Comparison of ENCODE assay signal across 9 mouse cellular contexts in the genomic region with DNA sequence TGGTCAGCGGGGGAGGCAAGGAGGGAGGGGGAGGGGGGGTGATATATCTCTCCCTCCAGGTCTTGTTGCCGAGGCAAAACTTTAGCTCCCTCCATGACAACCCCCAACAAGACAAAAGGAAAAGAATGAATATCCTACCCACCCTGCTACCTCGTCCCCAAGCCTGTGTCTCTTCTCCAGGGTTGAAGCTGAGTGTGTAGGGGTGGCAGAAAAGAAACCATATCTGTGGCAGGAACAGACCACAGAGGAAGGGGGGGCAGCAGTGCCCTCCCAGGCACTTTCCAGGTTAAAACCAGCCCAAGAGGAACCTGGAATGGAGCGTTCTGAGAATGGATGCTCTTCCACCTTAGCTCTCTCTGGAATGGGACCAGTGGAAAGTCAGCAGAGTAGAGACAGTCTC. TPM values are rescaled to one million over a fixed set of nuclear protein-coding genes. Genes with fewer than 3 reads are reported as not detected.
DNase-seq lines count a peak whose midpoint lies in the region; ATAC-seq and TF ChIP-seq lines count a peak whose summit lies in the region.
"Had no signal": no experiment of that assay in that cellular context is flagged by ENCODE, and none has a peak within 500 bp of the region (broad histone marks: within the 10 kb centered on the region; RNA-seq: fewer than 3 reads in every experiment).

A gene (plus strand): TSS at position 301 of the 400 bp plus-strand sequence.

- H3K27ac ChIP-seq in heart, embryonic 15.5 days, result 0 out of 2 replicates have a peak within 1 kb of the TSS, but pooled peaks have one; percentile 20
- no peak within 1 kb of the TSS for H3K27ac ChIP-seq in forebrain, embryonic 16.5 days (ENCODE audit: low read length)
- peak within 1 kb of the TSS; percentile 61; the same call in 1 of the 2 replicates for H3K27ac ChIP-seq in stomach, postnatal 0 days (replicated peaks)
- H3K27ac ChIP-seq: macrophage had no signal

- DNase-seq in heart, adult 18-20 months, result no peak
- DNase-seq in Patski (ENCODE audit: low read depth, low spot score), result no peak
- DNase-seq in left cerebral cortex, postnatal 4 days, result no peak
- no peak for DNase-seq in stomach, postnatal 0 days (ENCODE audit: low spot score)
- no peak for DNase-seq in right cerebral cortex, postnatal 10 days (ENCODE audit: low spot score in 2 of 2)
- DNase-seq in urinary bladder, postnatal 10 days (ENCODE audit: low spot score), result no peak

- H3K27me3 ChIP-seq in heart, embryonic 15.5 days, result peaks cover 53% of the 10 kb centered on the region
- H3K27me3 ChIP-seq in Patski, result no peaks in the 10 kb centered on the region
- peaks cover 5% of the 10 kb centered on the region; the same call in 1 of the 2 replicates for H3K27me3 ChIP-seq in forebrain, embryonic 16.5 days (replicated peaks; ENCODE audit: control insufficient read depth, insufficient read depth, low read length)
- H3K27me3 ChIP-seq in stomach, postnatal 0 days (ENCODE audit: control insufficient read depth, insufficient read depth, low read length), result no peaks in the 10 kb centered on the region

- H3K36me3 ChIP-seq in heart, embryonic 15.5 days, result no peaks in the 10 kb centered on the region
- H3K36me3 ChIP-seq in forebrain, embryonic 16.5 days (ENCODE audit: control insufficient read depth, insufficient read depth), result no peaks in the 10 kb centered on the region
- no peaks in the 10 kb centered on the region for H3K36me3 ChIP-seq in stomach, postnatal 0 days (ENCODE audit: control insufficient read depth, insufficient read depth, low read length)

- no peaks in the 10 kb centered on the region for H3K9me3 ChIP-seq in heart, embryonic 15.5 days (replicated peaks)
- no peaks in the 10 kb centered on the region; the same call in 1 of the 2 replicates for H3K9me3 ChIP-seq in forebrain, embryonic 16.5 days (ENCODE audit: control insufficient read depth, low read length)
- H3K9me3 ChIP-seq in stomach, postnatal 0 days (ENCODE audit: control insufficient read depth, low read length), result no peaks in the 10 kb centered on the region

- peak within 1 kb of the TSS; percentile 91 for H3K4me2 ChIP-seq in heart, embryonic 15.5 days
- H3K4me2 ChIP-seq in forebrain, embryonic 16.5 days (ENCODE audit: low read length), result peak within 1 kb of the TSS; percentile 75
- peak within 1 kb of the TSS; percentile 96 for H3K4me2 ChIP-seq in stomach, postnatal 0 days (replicated peaks; ENCODE audit: low read depth)

- POLR2A ChIA-PET in Patski (lab: Charles Lee), result interaction anchor here (0.7 to 0.9 kb wide), 2 partner anchors 16 to 99 kb away, joined by 3 to 4 read pairs; no protein-coding TSS in a partner anchor

- peaks cover 66% of the 10 kb centered on the region for H3K4me1 ChIP-seq in heart, embryonic 15.5 days (replicated peaks)
- peaks cover 33% of the 10 kb centered on the region for H3K4me1 ChIP-seq in forebrain, embryonic 16.5 days (replicated peaks; ENCODE audit: control insufficient read depth, insufficient read depth, low read length)
- peaks cover 4% of the 10 kb centered on the region for H3K4me1 ChIP-seq in stomach, postnatal 0 days (replicated peaks; ENCODE audit: control insufficient read depth, insufficient read depth)

- peak within 1 kb of the TSS; percentile 53; the same call in 1 of the 2 replicates for H3K9ac ChIP-seq in heart, embryonic 15.5 days
- peak within 1 kb of the TSS; percentile 95; the same call in 1 of the 2 replicates for H3K9ac ChIP-seq in forebrain, embryonic 16.5 days (replicated peaks; ENCODE audit: low read depth, low read length)
- no peak within 1 kb of the TSS; the same call in 1 of the 2 replicates for H3K9ac ChIP-seq in stomach, postnatal 0 days (ENCODE audit: low read length)

- no peak for TF ChIP-seq CTCF in Patski (IDR thresholded peaks at IDR 0.05)
- TF ChIP-seq CTCF in stomach, postnatal 0 days (IDR thresholded peaks at IDR 0.05; ENCODE audit: low read depth), result no peak

- CTCF ChIA-PET in Patski (lab: Charles Lee), result interaction anchor here (0.7 to 1.2 kb wide), 2 partner anchors 13 to 50 kb away, joined by 3 to 4 read pairs; no protein-coding TSS in a partner anchor

- in situ Hi-C loops in Patski (cut with MboI; ENCODE audit: low pct_unique_long_range_greater_than_20kb), result no loop called here

- H3K4me3 ChIP-seq in heart, embryonic 15.5 days, result peak within 1 kb of the TSS; percentile 77
- H3K4me3 ChIP-seq in forebrain, embryonic 16.5 days (replicated peaks; ENCODE audit: low read length), result peak within 1 kb of the TSS; percentile 73
- H3K4me3 ChIP-seq in stomach, postnatal 0 days (ENCODE audit: low read depth, low read length), result peak within 1 kb of the TSS; percentile 44; the same call in 1 of the 2 replicates

- WGBS in heart, embryonic 15.5 days, result 40% methylated on average over 4 of the region's 4 CpGs
- WGBS in forebrain, embryonic 16.5 days, result 33% methylated on average over 4 of the region's 4 CpGs
- WGBS in stomach, postnatal 0 days, result 54% methylated on average over 4 of the region's 4 CpGs

- ATAC-seq in heart, embryonic 15.5 days (replicated peaks; ENCODE audit: insufficient number of reproducible peaks, insufficient read depth, low FRiP score, low read depth), result no peak
- ATAC-seq in Patski, result no peak
- ATAC-seq in forebrain, embryonic 16.5 days, result no peak
- ATAC-seq in stomach, postnatal 0 days (ENCODE audit: low FRiP score, low TSS enrichment), result no peak

- no peak for TF ChIP-seq EP300 in stomach, postnatal 0 days (optimal IDR thresholded peaks at IDR 0.05)

- intact Hi-C loops in left cerebral cortex, postnatal 4 days (cut with DNase I), result no loop called here

RNA-seq across cellular contexts. Expression of the gene that starts here (rescaled TPM):
- 8.7 and 12.8 TPM in 2 replicates for polyA plus RNA-seq in heart, embryonic 15.5 days (2015; fragmentation: Nextera tagmentation; extraction: Ambion mirVana)
- total RNA-seq in heart, adult 18-20 months (2021), result 1 to 10 TPM; 2.7 to 3.3 TPM
- 69.7 TPM for polyA plus RNA-seq in Patski (2021)
- 138 and 168 TPM in 2 replicates for polyA plus RNA-seq in forebrain, embryonic 16.5 days (2015; fragmentation: Nextera tagmentation; extraction: Ambion mirVana)
- 100 to 1,000 TPM; 213 to 226 TPM for total RNA-seq in left cerebral cortex, postnatal 4 days (2021)
- polyA plus RNA-seq in stomach, postnatal 0 days (2015; fragmentation: Nextera tagmentation; extraction: Ambion mirVana), result 15.1 and 17.6 TPM in 2 replicates

Comparison
In these comparisons a context has a peak if more than half of its experiments do, and no peak if none do; other contexts are left out.
1. RNA of the gene that starts here (total RNA-seq): 213 to 226 TPM in left cerebral cortex, postnatal 4 days; 2.7 to 3.3 TPM in heart, adult 18-20 months; every median in the first group is over 10 times any median in the second.
2. Peak in every context shown above with its lines, with median percentiles within 50 percentile points of each other: H3K4me2 ChIP-seq and H3K4me3 ChIP-seq.